Mouse (Mus musculus) heart, postnatal 10 days (tissue): ENCODE data around the gene Bahd1. TPM values are rescaled to one million over a fixed set of nuclear protein-coding genes. Genes with fewer than 3 reads are reported as not detected.

Experiments
- DNase-seq, 2 experiments: peaks; one replicate each; pipeline ENCODE4 v3.0.0; 2021
- intact Hi-C: fragments of 180-260 bp; cut with DNase I; formaldehyde crosslinking; loops from one replicate; pipeline ENCODE4 v1.15.1; 2025
- total RNA-seq, 2 experiments: library from RNA; stranded (reverse); gene quantifications; 2 replicates each; pipeline ENCODE4 v1.2.3; 2021

The Bahd1 gene
- total RNA-seq, 2 experiments from 2014 or later = 13.4 to 18.4 TPM

GRCm38 (mm10) chr2:118925952-118926351 lies 25.8 kb downstream of the Bahd1 start:
- intact Hi-C loops = loop anchor here (2.0 kb wide), 1 partner anchor 19 kb away; no protein-coding TSS in a partner anchor
- no peak for DNase-seq

DNA sequence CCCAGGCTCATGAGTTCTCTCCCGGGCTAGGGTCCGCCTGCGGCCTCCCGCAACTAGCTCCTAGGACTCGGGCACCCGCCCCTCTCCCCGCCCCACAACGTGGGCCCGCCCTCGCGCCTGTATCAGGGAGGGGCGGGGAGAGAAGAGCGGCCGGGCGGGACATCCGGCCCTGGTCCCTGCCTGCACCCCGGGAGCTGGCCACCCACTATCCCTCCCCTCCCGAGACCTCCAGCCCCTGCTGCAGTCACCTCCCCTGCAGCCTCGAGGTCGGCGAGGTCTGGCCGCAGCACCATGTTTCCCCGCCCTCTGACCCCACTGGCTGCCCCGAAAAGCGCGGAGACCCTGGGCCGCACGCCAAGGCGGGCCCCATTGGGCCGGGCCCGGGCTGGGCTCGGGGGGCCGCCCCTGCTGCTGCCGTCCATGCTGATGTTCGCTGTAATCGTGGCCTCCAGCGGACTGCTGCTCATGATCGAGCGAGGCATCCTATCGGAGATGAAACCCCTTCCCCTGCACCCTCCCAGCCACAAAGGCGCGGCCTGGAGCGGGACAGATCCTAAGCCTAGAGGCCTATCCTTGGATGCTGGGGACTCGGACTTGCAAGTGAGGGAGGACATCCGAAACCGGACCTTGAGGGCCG lies 26.3 kb downstream of the Bahd1 start, which contains the start of gene Chst14:
Gene Chst14, plus strand, starts transcription at position 136 of the 637 bp plus-strand sequence.
- peak; percentile 84 for DNase-seq
- intact Hi-C loops = loop anchor here (2.0 kb wide), 1 partner anchor 20 kb away; no protein-coding TSS in a partner anchor

DNA sequence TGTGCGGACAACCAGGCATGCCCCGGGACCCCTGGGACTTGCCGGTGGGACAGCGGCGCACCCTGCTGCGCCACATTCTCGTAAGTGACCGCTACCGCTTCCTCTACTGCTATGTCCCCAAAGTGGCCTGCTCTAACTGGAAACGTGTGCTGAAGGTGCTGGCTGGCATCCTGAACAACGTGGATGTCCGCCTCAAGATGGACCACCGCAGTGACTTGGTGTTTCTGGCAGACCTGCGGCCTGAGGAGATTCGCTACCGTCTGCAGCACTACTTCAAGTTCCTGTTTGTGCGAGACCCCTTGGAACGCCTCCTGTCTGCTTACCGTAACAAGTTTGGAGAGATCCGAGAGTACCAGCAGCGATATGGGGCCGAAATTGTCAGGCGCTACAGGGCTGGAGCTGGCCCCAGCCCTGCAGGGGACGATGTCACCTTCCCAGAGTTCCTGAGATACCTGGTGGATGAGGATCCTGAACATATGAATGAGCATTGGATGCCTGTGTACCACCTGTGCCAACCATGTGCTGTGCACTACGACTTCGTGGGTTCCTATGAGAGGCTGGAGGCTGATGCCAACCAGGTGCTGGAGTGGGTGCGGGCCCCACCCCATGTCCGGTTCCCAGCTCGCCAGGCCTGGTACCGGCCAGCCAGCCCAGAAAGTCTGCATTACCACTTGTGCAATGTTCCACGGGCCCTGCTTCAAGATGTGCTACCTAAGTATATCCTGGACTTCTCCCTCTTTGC lies 27.0 kb downstream of the Bahd1 start:
- peak in 1 of 2 experiments; percentile 33 for DNase-seq
- intact Hi-C loops = loop anchor here (2.0 kb wide), 1 partner anchor 20 kb away; no protein-coding TSS in a partner anchor

DNA sequence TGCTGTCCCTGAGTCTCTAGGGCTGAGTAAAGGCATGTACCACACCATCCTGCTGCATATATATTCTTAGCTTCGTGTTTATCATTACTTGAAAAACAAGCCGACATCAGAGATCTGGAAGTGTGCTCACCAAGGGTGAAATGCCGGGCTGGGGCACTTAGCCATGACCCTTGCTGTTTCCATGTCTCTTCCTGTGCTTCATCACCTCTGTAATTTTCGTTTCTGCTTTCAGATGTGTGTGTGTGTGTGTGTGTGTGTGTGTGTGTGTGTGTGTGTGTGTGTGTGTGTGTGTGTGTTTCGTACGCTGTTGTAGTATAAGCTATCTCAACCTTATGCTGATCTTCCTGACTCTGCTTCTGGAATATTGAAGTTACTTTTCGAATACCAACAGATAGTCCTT lies 41.2 kb downstream of the Bahd1 start:
- intact Hi-C loops = no loop called here

DNA sequence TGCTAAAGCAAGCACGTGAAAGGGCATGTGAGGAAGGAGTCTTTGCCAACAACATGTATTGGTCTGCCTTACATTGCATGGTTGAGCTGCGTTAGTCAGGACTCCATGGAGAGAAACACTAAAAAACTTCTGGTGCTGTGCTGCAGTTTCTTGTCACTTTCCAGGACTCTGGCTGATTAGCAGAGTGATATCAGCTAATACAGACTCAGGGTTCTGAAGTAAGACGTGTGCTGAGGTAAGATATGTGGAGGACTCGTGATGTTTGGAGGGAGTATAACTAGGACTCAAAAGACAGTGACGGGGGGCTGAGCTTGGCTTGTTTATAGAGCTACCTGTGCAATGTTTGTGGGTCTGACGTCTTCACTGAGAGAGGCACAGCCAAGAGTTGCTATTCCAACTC lies 43.1 kb downstream of the Bahd1 start:
- intact Hi-C loops = no loop called here
- DNase-seq = no peak

More for the DNA sequence above, 41.2 kb downstream of the Bahd1 start:
- no peak for DNase-seq

DNA sequence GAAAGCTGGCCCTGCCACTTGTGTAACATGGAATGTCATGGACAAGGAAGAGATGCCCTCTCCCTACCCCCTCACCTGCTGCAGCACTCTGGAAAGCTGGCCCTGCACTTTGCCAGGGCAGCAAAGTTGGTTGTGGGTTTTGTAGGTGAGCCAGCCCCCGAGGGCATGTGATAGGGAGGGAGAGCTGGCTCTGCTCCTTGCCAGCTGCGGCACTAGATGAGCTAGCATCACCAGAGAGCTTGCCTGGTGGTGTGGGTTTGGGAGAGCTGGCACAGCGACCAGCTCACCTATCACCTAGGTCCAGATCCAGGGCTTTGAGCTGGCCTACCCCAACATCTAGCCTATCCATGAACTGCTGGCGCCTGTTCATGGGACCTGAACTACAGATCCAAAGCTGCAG lies 48.6 kb downstream of the Bahd1 start:
- DNase-seq = no peak
- intact Hi-C loops = no loop called here

- DNase-seq = no peak
- intact Hi-C loops = no loop called here
These were observed 49.5 kb downstream of the Bahd1 start for GRCm38 (mm10) chr2:118949699-118950098.

GRCm38 (mm10) chr2:118956497-118956896 lies 56.3 kb downstream of the Bahd1 start:
- intact Hi-C loops = no loop called here
- no peak for DNase-seq

DNA sequence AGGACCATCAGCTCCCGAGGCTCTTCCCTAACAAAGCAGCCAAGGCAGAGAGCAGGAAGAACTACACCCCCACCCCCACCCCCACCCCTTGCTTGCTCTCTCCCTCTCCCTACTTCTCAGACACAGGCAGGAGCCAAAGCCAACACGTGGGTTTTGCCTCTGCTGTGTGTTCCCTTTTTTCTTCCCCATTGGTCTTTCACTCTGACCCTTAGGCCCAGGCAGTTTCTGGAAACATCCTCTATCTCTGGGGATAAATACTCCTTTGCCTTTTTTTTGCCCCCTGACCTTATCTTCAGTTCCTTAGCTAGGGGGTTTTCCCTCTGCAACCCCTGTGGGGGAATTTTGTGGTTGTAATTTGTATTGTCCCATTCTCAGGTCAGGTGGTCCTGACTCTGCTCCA lies 59.5 kb downstream of the Bahd1 start:
- DNase-seq = no peak
- intact Hi-C loops = no loop called here

DNA sequence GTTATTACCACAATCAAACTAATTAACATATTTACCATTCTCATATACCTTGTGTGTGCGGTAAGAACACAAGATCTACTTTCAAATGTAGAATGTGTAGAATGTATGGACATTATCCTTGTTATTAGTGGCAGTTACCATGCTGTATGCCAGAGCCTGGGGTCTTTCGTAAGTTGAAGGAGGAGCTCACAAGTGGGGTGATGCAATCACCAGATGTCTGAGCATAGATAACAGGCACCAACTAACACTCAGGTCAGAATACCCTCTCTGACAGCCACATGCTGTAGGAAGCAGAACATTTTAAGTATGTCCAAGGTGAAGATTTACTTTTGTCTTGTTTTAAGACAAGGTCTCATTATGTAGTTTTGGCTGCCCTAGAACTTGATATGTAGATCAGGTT lies 60.2 kb downstream of the Bahd1 start:
- no peak for DNase-seq
- intact Hi-C loops = no loop called here

- intact Hi-C loops = no loop called here
These were observed 61.4 kb downstream of the Bahd1 start for GRCm38 (mm10) chr2:118961546-118961945.

GRCm38 (mm10) chr2:118963007-118963675 lies 63.0 kb downstream of the Bahd1 start:
- intact Hi-C loops = no loop called here
- no peak for DNase-seq

More at GRCm38 (mm10) chr2:118961546-118961945, 61.4 kb downstream of the Bahd1 start:
- no peak for DNase-seq

GRCm38 (mm10) chr2:118963676-118964012 lies 63.5 kb downstream of the Bahd1 start:
- intact Hi-C loops = no loop called here
- no peak for DNase-seq

DNA sequence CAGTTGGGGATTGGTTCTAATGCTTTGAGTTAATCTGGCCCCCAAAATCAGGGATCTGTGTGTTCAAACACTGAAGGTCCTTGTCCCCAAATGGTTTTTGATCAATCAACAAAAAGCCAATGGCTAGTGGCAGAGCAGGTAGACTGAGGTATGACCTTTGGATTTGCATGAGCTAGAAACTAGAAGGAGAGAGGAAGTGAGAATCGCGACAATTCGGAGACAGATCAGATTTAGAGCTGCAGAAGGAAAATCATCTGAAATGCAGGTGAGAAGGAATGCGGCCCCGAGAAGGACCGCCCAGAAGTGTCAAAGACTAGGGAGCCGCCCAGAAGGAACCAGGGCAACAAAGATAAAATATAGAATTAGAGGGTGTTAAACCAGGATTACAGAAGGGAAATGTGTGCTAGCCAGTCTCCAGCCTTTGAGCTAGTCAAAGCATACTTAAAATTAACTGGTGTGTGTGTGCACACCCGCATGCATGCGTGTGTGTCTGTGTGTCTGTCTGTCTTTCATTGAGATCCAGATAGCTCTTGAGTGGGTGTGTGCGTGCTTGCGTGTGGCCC lies 69.5 kb downstream of the Bahd1 start:
- intact Hi-C loops = loop anchor here (5.0 kb wide), 1 partner anchor 332 kb away; no protein-coding TSS in a partner anchor
- DNase-seq = no peak

GRCm38 (mm10) chr2:118972048-118972447 lies 71.9 kb downstream of the Bahd1 start:
- intact Hi-C loops = loop anchor here (5.0 kb wide), 1 partner anchor 335 kb away; no protein-coding TSS in a partner anchor
- no peak for DNase-seq

DNA sequence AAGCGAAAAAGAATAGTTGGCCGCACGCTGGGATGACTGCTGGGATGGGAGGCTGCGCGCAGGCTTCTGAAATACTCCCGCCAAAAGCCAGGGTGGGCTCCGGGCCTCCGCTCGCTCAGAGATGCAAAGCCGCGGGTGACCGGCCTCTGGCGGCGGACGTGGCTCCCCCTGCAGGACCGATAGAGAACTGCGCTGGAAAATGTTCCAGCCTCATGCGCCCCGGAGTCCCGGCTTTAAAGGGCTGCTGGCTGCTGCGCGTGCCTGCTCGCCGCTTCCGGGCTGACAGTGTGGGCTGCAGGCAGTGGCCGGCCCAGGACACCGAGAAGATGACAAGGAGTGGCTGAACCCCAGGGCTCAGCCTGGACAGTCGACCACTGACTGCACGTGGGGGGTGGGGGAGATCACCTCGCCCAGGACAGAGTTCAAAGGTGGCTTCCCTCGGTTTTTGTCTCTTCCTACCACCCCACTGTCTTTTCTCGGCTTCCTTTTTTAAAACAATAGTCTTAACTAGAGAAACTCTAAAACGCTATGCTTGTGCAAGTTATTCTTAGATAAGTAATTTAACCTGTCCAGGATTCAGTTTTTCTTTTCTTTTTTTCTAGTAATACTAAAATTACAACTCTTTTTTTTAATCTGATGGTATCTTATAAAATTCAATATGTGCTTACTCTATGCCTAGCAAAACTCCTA lies 72.7 kb downstream of the Bahd1 start:
- intact Hi-C loops = loop anchor here (5.0 kb wide), 1 partner anchor 336 kb away; no protein-coding TSS in a partner anchor
- DNase-seq = peak; percentile 92 to 94
